Mouse (Mus musculus): ENCODE measurements around the gene Reg4.

- no peak for TF ChIP-seq MAX (IDR thresholded peaks at IDR 0.05)
- no peak for TF ChIP-seq CTCF (IDR thresholded peaks at IDR 0.05; ENCODE audit: control insufficient read depth, insufficient read depth, insufficient read length)
- no peak for TF ChIP-seq MYOD1 (IDR thresholded peaks at IDR 0.05; ENCODE audit: control insufficient read depth, insufficient read length, low read depth)
- TF ChIP-seq USF1 (IDR thresholded peaks at IDR 0.05; ENCODE audit: low read depth): no peak
Measured at GRCm38 (mm10) chr3:98242051-98242450, 20.1 kb downstream of the Reg4 start.
